Mouse (Mus musculus): ENCODE data around the gene Ing2. TPM values are rescaled to one million over a fixed set of nuclear protein-coding genes. Genes with fewer than 3 reads are reported as not detected.

Gene Ing2
- polyA plus RNA-seq, 1 experiment = 5.4 TPM

- 89% methylated on average over 5 of the region's 5 CpGs for WGBS
- H3K36me3 ChIP-seq (ENCODE audit: control insufficient read depth, insufficient read depth, low read length) = peaks cover 28% of the 10 kb centered on the region
- no peaks in the 10 kb centered on the region for H3K27me3 ChIP-seq (ENCODE audit: control insufficient read depth, insufficient read depth, low read length)
- H3K4me3 ChIP-seq (ENCODE audit: control insufficient read depth, insufficient read depth, low read length) = no peak overlapping the region
- no peak for DNase-seq
- H3K4me1 ChIP-seq (replicated peaks; ENCODE audit: control insufficient read depth, insufficient read depth, low read length) = no peaks in the 10 kb centered on the region
- TF ChIP-seq POLR2A (IDR thresholded peaks at IDR 0.05; ENCODE audit: control insufficient read depth, extremely low read depth, insufficient read depth, low read length, poor library complexity) = no peak
- no peak for TF ChIP-seq CTCF (IDR thresholded peaks at IDR 0.05; ENCODE audit: borderline replicate concordance, control insufficient read depth, extremely low read depth, insufficient read depth, low read length, poor library complexity)
- H3K27ac ChIP-seq (ENCODE audit: control insufficient read depth, insufficient read depth, low read length) = no peak overlapping the region
These were observed 32.8 kb upstream of the Ing2 start for GRCm38 (mm10) chr8:47708106-47708505.

- TF ChIP-seq POLR2A (IDR thresholded peaks at IDR 0.05; ENCODE audit: control insufficient read depth, extremely low read depth, insufficient read depth, low read length, poor library complexity) = no peak
- no peak for TF ChIP-seq CTCF (IDR thresholded peaks at IDR 0.05; ENCODE audit: borderline replicate concordance, control insufficient read depth, extremely low read depth, insufficient read depth, low read length, poor library complexity)
- DNase-seq = no peak
- H3K4me3 ChIP-seq (ENCODE audit: control insufficient read depth, insufficient read depth, low read length) = no peak overlapping the region
- no peaks in the 10 kb centered on the region for H3K4me1 ChIP-seq (replicated peaks; ENCODE audit: control insufficient read depth, insufficient read depth, low read length)
- WGBS = 93% methylated on average over 8 of the region's 8 CpGs
- H3K36me3 ChIP-seq (ENCODE audit: control insufficient read depth, insufficient read depth, low read length) = peaks cover 25% of the 10 kb centered on the region
- no peaks in the 10 kb centered on the region for H3K27me3 ChIP-seq (ENCODE audit: control insufficient read depth, insufficient read depth, low read length)
- no peak overlapping the region for H3K27ac ChIP-seq (ENCODE audit: control insufficient read depth, insufficient read depth, low read length)
These were observed 31.4 kb upstream of the Ing2 start for GRCm38 (mm10) chr8:47706746-47707145.

GRCm38 (mm10) chr8:47702333-47702732, 27.0 kb upstream of the Ing2 start:
- H3K4me3 ChIP-seq (ENCODE audit: control insufficient read depth, insufficient read depth, low read length) = no peak overlapping the region
- H3K36me3 ChIP-seq (ENCODE audit: control insufficient read depth, insufficient read depth, low read length) = no peaks in the 10 kb centered on the region
- no peak for TF ChIP-seq POLR2A (IDR thresholded peaks at IDR 0.05; ENCODE audit: control insufficient read depth, extremely low read depth, insufficient read depth, low read length, poor library complexity)
- TF ChIP-seq CTCF (IDR thresholded peaks at IDR 0.05; ENCODE audit: borderline replicate concordance, control insufficient read depth, extremely low read depth, insufficient read depth, low read length, poor library complexity) = no peak
- 82% methylated on average over 1 of the region's 1 CpGs for WGBS
- no peak overlapping the region for H3K27ac ChIP-seq (ENCODE audit: control insufficient read depth, insufficient read depth, low read length)
- no peak for DNase-seq
- no peaks in the 10 kb centered on the region for H3K4me1 ChIP-seq (replicated peaks; ENCODE audit: control insufficient read depth, insufficient read depth, low read length)
- no peaks in the 10 kb centered on the region for H3K27me3 ChIP-seq (ENCODE audit: control insufficient read depth, insufficient read depth, low read length)

GRCm38 (mm10) chr8:47697696-47698095, 22.3 kb upstream of the Ing2 start:
- DNase-seq = no peak
- no peak for TF ChIP-seq CTCF (IDR thresholded peaks at IDR 0.05; ENCODE audit: borderline replicate concordance, control insufficient read depth, extremely low read depth, insufficient read depth, low read length, poor library complexity)
- no peak for TF ChIP-seq POLR2A (IDR thresholded peaks at IDR 0.05; ENCODE audit: control insufficient read depth, extremely low read depth, insufficient read depth, low read length, poor library complexity)
- no peaks in the 10 kb centered on the region for H3K36me3 ChIP-seq (ENCODE audit: control insufficient read depth, insufficient read depth, low read length)
- H3K27ac ChIP-seq (ENCODE audit: control insufficient read depth, insufficient read depth, low read length) = no peak overlapping the region
- H3K27me3 ChIP-seq (ENCODE audit: control insufficient read depth, insufficient read depth, low read length) = no peaks in the 10 kb centered on the region
- WGBS = 93% methylated on average over 1 of the region's 1 CpGs
- H3K4me3 ChIP-seq (ENCODE audit: control insufficient read depth, insufficient read depth, low read length) = no peak overlapping the region
- H3K4me1 ChIP-seq (replicated peaks; ENCODE audit: control insufficient read depth, insufficient read depth, low read length) = no peaks in the 10 kb centered on the region

- WGBS = 89% methylated on average over 5 of the region's 5 CpGs
- H3K4me3 ChIP-seq (ENCODE audit: control insufficient read depth, insufficient read depth, low read length) = no peak overlapping the region
- DNase-seq = no peak
- no peaks in the 10 kb centered on the region for H3K36me3 ChIP-seq (ENCODE audit: control insufficient read depth, insufficient read depth, low read length)
- TF ChIP-seq POLR2A (IDR thresholded peaks at IDR 0.05; ENCODE audit: control insufficient read depth, extremely low read depth, insufficient read depth, low read length, poor library complexity) (no peak), CTCF (IDR thresholded peaks at IDR 0.05; ENCODE audit: borderline replicate concordance, control insufficient read depth, extremely low read depth, insufficient read depth, low read length, poor library complexity) (no peak)
- peaks cover 3% of the 10 kb centered on the region for H3K4me1 ChIP-seq (replicated peaks; ENCODE audit: control insufficient read depth, insufficient read depth, low read length)
- H3K27ac ChIP-seq (ENCODE audit: control insufficient read depth, insufficient read depth, low read length) = no peak overlapping the region
- no peaks in the 10 kb centered on the region for H3K27me3 ChIP-seq (ENCODE audit: control insufficient read depth, insufficient read depth, low read length)
These were observed 20.2 kb upstream of the Ing2 start for GRCm38 (mm10) chr8:47695431-47696105.

GRCm38 (mm10) chr8:47693119-47693518, 17.8 kb upstream of the Ing2 start:
- Histone ChIP-seq H3K27me3 (ENCODE audit: control insufficient read depth, insufficient read depth, low read length) (no peaks in the 10 kb centered on the region), H3K36me3 (ENCODE audit: control insufficient read depth, insufficient read depth, low read length) (no peaks in the 10 kb centered on the region), H3K4me1 (replicated peaks; ENCODE audit: control insufficient read depth, insufficient read depth, low read length) (peaks cover 5% of the 10 kb centered on the region), H3K27ac (ENCODE audit: control insufficient read depth, insufficient read depth, low read length) (no peak overlapping the region), H3K4me3 (ENCODE audit: control insufficient read depth, insufficient read depth, low read length) (no peak overlapping the region)
- no peak for TF ChIP-seq CTCF (IDR thresholded peaks at IDR 0.05; ENCODE audit: borderline replicate concordance, control insufficient read depth, extremely low read depth, insufficient read depth, low read length, poor library complexity)
- TF ChIP-seq POLR2A (IDR thresholded peaks at IDR 0.05; ENCODE audit: control insufficient read depth, extremely low read depth, insufficient read depth, low read length, poor library complexity) = no peak
- DNase-seq = peak; percentile 77
- WGBS = 17% methylated on average over 2 of the region's 2 CpGs

GRCm38 (mm10) chr8:47691831-47692230, 16.5 kb upstream of the Ing2 start:
- H3K4me3 ChIP-seq (ENCODE audit: control insufficient read depth, insufficient read depth, low read length) = no peak overlapping the region
- WGBS = 88% methylated on average over 9 of the region's 10 CpGs
- no peak for DNase-seq
- no peaks in the 10 kb centered on the region for H3K36me3 ChIP-seq (ENCODE audit: control insufficient read depth, insufficient read depth, low read length)
- H3K4me1 ChIP-seq (replicated peaks; ENCODE audit: control insufficient read depth, insufficient read depth, low read length) = peaks cover 5% of the 10 kb centered on the region
- H3K27me3 ChIP-seq (ENCODE audit: control insufficient read depth, insufficient read depth, low read length) = no peaks in the 10 kb centered on the region
- no peak for TF ChIP-seq CTCF (IDR thresholded peaks at IDR 0.05; ENCODE audit: borderline replicate concordance, control insufficient read depth, extremely low read depth, insufficient read depth, low read length, poor library complexity)
- TF ChIP-seq POLR2A (IDR thresholded peaks at IDR 0.05; ENCODE audit: control insufficient read depth, extremely low read depth, insufficient read depth, low read length, poor library complexity) = no peak
- H3K27ac ChIP-seq (ENCODE audit: control insufficient read depth, insufficient read depth, low read length) = no peak overlapping the region
